Mouse (Mus musculus) limb, embryonic 11.5 days (tissue): ENCODE data around the gene Gm10570. TPM values are rescaled to one million over a fixed set of nuclear protein-coding genes. Genes with fewer than 3 reads are reported as not detected.

ENCODE experiments used
- ATAC-seq: fragments of 200-750 bp; cut with Nextera tagmentation; 2 replicates; pipeline ENCODE4 v1.8.0; 2017; ENCODE audit warnings: low read depth; ENCODE audit not compliant: insufficient number of reproducible peaks, low FRiP score, low TSS enrichment
- DNase-seq: peaks from one replicate; pipeline ENCODE4 v3.0.0-alpha.2; 2015; ENCODE audit warnings: low spot score
- H3K27ac ChIP-seq: fragments of 300-500 bp; sonication (generic); replicated peaks from 2 replicates; pipeline ENCODE4 v1.5.1; 2014; ENCODE audit warnings: low read depth, mild to moderate bottlenecking, low read length
- H3K27me3 ChIP-seq: fragments of 300-500 bp; sonication (generic); 2 replicates; pipeline ENCODE4 v1.6.1; 2014; ENCODE audit warnings: mild to moderate bottlenecking, low read length, mixed read lengths; ENCODE audit not compliant: control insufficient read depth, insufficient read depth
- H3K36me3 ChIP-seq: fragments of 300-500 bp; sonication (generic); 2 replicates; pipeline ENCODE4 v1.6.1; 2014; ENCODE audit warnings: mild to moderate bottlenecking, low read length, moderate library complexity, mixed read lengths; ENCODE audit not compliant: control insufficient read depth, insufficient read depth
- H3K4me1 ChIP-seq: fragments of 300-500 bp; sonication (generic); 2 replicates; pipeline ENCODE4 v1.6.1; 2014; ENCODE audit warnings: low read length, mixed read lengths; ENCODE audit not compliant: control insufficient read depth, insufficient read depth
- H3K4me2 ChIP-seq: fragments of 300-500 bp; sonication (generic); 2 replicates; pipeline ENCODE4 v1.6.1; 2014; ENCODE audit warnings: low read depth, mild to moderate bottlenecking, moderate library complexity; ENCODE audit not compliant: severe bottlenecking
- H3K4me3 ChIP-seq: fragments of 300-500 bp; sonication (generic); 2 replicates; pipeline ENCODE4 v1.5.1; 2014; ENCODE audit warnings: low read depth, low read length
- H3K9ac ChIP-seq: fragments of 300-500 bp; sonication (generic); 2 replicates; pipeline ENCODE4 v1.6.1; 2014; ENCODE audit warnings: mild to moderate bottlenecking, low read length
- H3K9me3 ChIP-seq: fragments of 300-500 bp; sonication (generic); 2 replicates; pipeline ENCODE4 v1.6.1; 2016; ENCODE audit warnings: low read length; ENCODE audit not compliant: control insufficient read depth
- WGBS: fragments of 180-500 bp; shearing (Covaris S2); extraction: QIAGEN DNeasy Blood & Tissue Kit; methylation state at CpG from one replicate; pipeline ENCODE4 v1.1.7; 2014; 5-methylcytosine and 5-hydroxymethylcytosine counted together
- polyA plus RNA-seq: library from polyadenylated mRNA; unstranded; fragments of >200 nt; fragmentation: Nextera tagmentation; extraction: Ambion mirVana; gene quantifications from 2 replicates; pipeline ENCODE4 v1.2.1, GENCODE M21; 2014

The Gm10570 gene
- polyA plus RNA-seq, 1 experiment from 2014 or later: not detected

- H3K9ac ChIP-seq: no peak overlapping the region
- H3K4me1 ChIP-seq: peaks cover 3% of the 10 kb centered on the region; the same call in 1 of the 2 replicates
- ATAC-seq (no peak), DNase-seq (no peak)
- H3K4me2 ChIP-seq: no peak overlapping the region
- no peak overlapping the region for H3K4me3 ChIP-seq
- no peaks in the 10 kb centered on the region for H3K9me3 ChIP-seq
- no peaks in the 10 kb centered on the region for H3K27me3 ChIP-seq
- no peak overlapping the region for H3K27ac ChIP-seq
- 33% methylated on average over 5 of the region's 5 CpGs for WGBS
- peaks cover 4% of the 10 kb centered on the region for H3K36me3 ChIP-seq
These were observed 48.1 kb downstream of the Gm10570 start for GRCm38 (mm10) chr4:130260406-130260805.

Other genes with a start within 250 kb of the Gm10570 start
- 69.0 and 76.5 TPM in 2 replicates for gene Pef1, start 206.1 kb downstream of the Gm10570 start, polyA plus RNA-seq
- gene Hcrtr1, start 169.3 kb downstream of the Gm10570 start, polyA plus RNA-seq: not detected in 2 replicates
- gene Tinagl1, start 133.6 kb downstream of the Gm10570 start, polyA plus RNA-seq: 6.3 and 6.9 TPM in 2 replicates
- gene Gm853, start 86.3 kb downstream of the Gm10570 start, polyA plus RNA-seq: not detected in 2 replicates
- gene Serinc2, start 29.5 kb downstream of the Gm10570 start, polyA plus RNA-seq: 123 and 136 TPM in 2 replicates
- gene Fabp3, start 79 bp downstream of the Gm10570 start, polyA plus RNA-seq: 4.6 and 5.1 TPM in 2 replicates
- gene Zcchc17, start 51.3 kb upstream of the Gm10570 start, polyA plus RNA-seq: 82.6 and 88.9 TPM in 2 replicates
- gene Snrnp40, start 51.5 kb upstream of the Gm10570 start, polyA plus RNA-seq: 234 and 251 TPM in 2 replicates